Mouse (Mus musculus) embryonic facial prominence, embryonic 15.5 days (tissue): ENCODE results near the gene Peli2. TPM values are rescaled to one million over a fixed set of nuclear protein-coding genes. Genes with fewer than 3 reads are reported as not detected.

Experiments
- ATAC-seq: fragments of 200-750 bp; cut with Nextera tagmentation; 2 replicates; pipeline ENCODE4 v1.8.0; 2017; ENCODE audit warnings: low read depth, moderate TSS enrichment; ENCODE audit not compliant: insufficient number of reproducible peaks, low FRiP score, low TSS enrichment
- H3K27ac ChIP-seq: fragments of 300-500 bp; sonication (generic); replicated peaks from 2 replicates; pipeline ENCODE4 v1.5.1; 2015; ENCODE audit warnings: mild to moderate bottlenecking, inconsistent platforms
- H3K27me3 ChIP-seq: fragments of 300-500 bp; sonication (generic); 2 replicates; pipeline ENCODE4 v1.6.1; 2015; ENCODE audit warnings: inconsistent platforms
- H3K36me3 ChIP-seq: fragments of 300-500 bp; sonication (generic); 2 replicates; pipeline ENCODE4 v1.6.1; 2015; ENCODE audit warnings: mild to moderate bottlenecking, inconsistent platforms
- H3K4me1 ChIP-seq: fragments of 300-500 bp; sonication (generic); 2 replicates; pipeline ENCODE4 v1.6.1; 2015; ENCODE audit warnings: inconsistent platforms
- H3K4me2 ChIP-seq: fragments of 300-500 bp; sonication (generic); replicated peaks from 2 replicates; pipeline ENCODE4 v1.6.1; 2015; ENCODE audit warnings: mild to moderate bottlenecking, inconsistent platforms
- H3K4me3 ChIP-seq: fragments of 300-500 bp; sonication (generic); replicated peaks from 2 replicates; pipeline ENCODE4 v1.5.1; 2015; ENCODE audit warnings: mild to moderate bottlenecking, inconsistent platforms
- H3K9ac ChIP-seq: fragments of 300-500 bp; sonication (generic); 2 replicates; pipeline ENCODE4 v1.6.1; 2015; ENCODE audit warnings: inconsistent platforms
- H3K9me3 ChIP-seq: fragments of 300-500 bp; sonication (generic); replicated peaks from 2 replicates; pipeline ENCODE4 v1.6.1; 2016; ENCODE audit warnings: inconsistent platforms
- WGBS: fragments of 180-500 bp; shearing (Covaris S2); methylation state at CpG from one replicate; pipeline ENCODE4 v1.1.7; 2015; 5-methylcytosine and 5-hydroxymethylcytosine counted together
- polyA plus RNA-seq: library from polyadenylated mRNA; unstranded; fragments of >200 nt; fragmentation: Nextera tagmentation; extraction: Ambion mirVana; gene quantifications from 2 replicates; pipeline ENCODE4 v1.2.1, GENCODE M21; 2015

Gene Peli2
- polyA plus RNA-seq, 1 experiment from 2014 or later, result 7.1 TPM

- Histone ChIP-seq H3K27ac (no peak overlapping the region), H3K4me3 (no peak overlapping the region), H3K36me3 (no peaks in the 10 kb centered on the region), H3K9ac (no peak overlapping the region), H3K4me2 (no peak overlapping the region), H3K27me3 (no peaks in the 10 kb centered on the region; the same call in 1 of the 2 replicates), H3K9me3 (no peaks in the 10 kb centered on the region), H3K4me1 (peaks cover 12% of the 10 kb centered on the region)
- no peak for ATAC-seq
- WGBS, result 92% methylated on average over 3 of the region's 3 CpGs
Measured at GRCm38 (mm10) chr14:48191925-48192324, 71.3 kb downstream of the Peli2 start.

GRCm38 (mm10) chr14:48196804-48197203 is 76.2 kb downstream of the Peli2 start:
- peaks cover 2% of the 10 kb centered on the region; the same call in 1 of the 2 replicates for H3K27me3 ChIP-seq
- no peak overlapping the region for H3K4me2 ChIP-seq
- 11% methylated on average over 5 of the region's 5 CpGs for WGBS
- H3K9me3 ChIP-seq, result no peaks in the 10 kb centered on the region
- H3K4me1 ChIP-seq, result peaks cover 21% of the 10 kb centered on the region
- no peak overlapping the region for H3K4me3 ChIP-seq
- H3K36me3 ChIP-seq, result no peaks in the 10 kb centered on the region
- H3K9ac ChIP-seq, result no peak overlapping the region
- ATAC-seq, result 0 out of 2 replicates have a peak, but pooled peaks have one; percentile 37
- no peak overlapping the region for H3K27ac ChIP-seq

- Histone ChIP-seq H3K9me3 (no peaks in the 10 kb centered on the region), H3K36me3 (no peaks in the 10 kb centered on the region), H3K4me1 (peaks cover 22% of the 10 kb centered on the region), H3K4me2 (no peak overlapping the region), H3K9ac (no peak overlapping the region), H3K4me3 (no peak overlapping the region), H3K27me3 (0 out of 2 replicates have a peak, but pooled peaks cover 2% of the 10 kb centered on the region), H3K27ac (no peak overlapping the region)
- 67% methylated on average over 7 of the region's 7 CpGs for WGBS
- peak; percentile 26; the same call in 1 of the 2 replicates for ATAC-seq
Measured at GRCm38 (mm10) chr14:48197287-48197686, 76.7 kb downstream of the Peli2 start.

GRCm38 (mm10) chr14:48198190-48198954 is 77.7 kb downstream of the Peli2 start:
- ATAC-seq, result no peak
- Histone ChIP-seq H3K4me2 (no peak overlapping the region), H3K27me3 (0 out of 2 replicates have a peak, but pooled peaks cover 2% of the 10 kb centered on the region), H3K9me3 (no peaks in the 10 kb centered on the region), H3K9ac (no peak overlapping the region), H3K4me1 (peaks cover 24% of the 10 kb centered on the region), H3K4me3 (no peak overlapping the region), H3K36me3 (no peaks in the 10 kb centered on the region), H3K27ac (no peak overlapping the region)
- WGBS, result 59% methylated on average over 8 of the region's 8 CpGs

- Histone ChIP-seq H3K36me3 (no peaks in the 10 kb centered on the region), H3K27me3 (0 out of 2 replicates have a peak, but pooled peaks cover 2% of the 10 kb centered on the region), H3K27ac (no peak overlapping the region), H3K4me3 (no peak overlapping the region), H3K4me2 (no peak overlapping the region), H3K9me3 (no peaks in the 10 kb centered on the region), H3K4me1 (peaks cover 24% of the 10 kb centered on the region), H3K9ac (no peak overlapping the region)
- WGBS, result 57% methylated on average over 16 of the region's 16 CpGs
- ATAC-seq, result no peak
Measured at GRCm38 (mm10) chr14:48198957-48199356, 78.3 kb downstream of the Peli2 start.

- Histone ChIP-seq H3K4me3 (no peak overlapping the region), H3K36me3 (no peaks in the 10 kb centered on the region), H3K4me2 (no peak overlapping the region), H3K9ac (no peak overlapping the region), H3K27ac (no peak overlapping the region), H3K9me3 (no peaks in the 10 kb centered on the region), H3K4me1 (peaks cover 24% of the 10 kb centered on the region), H3K27me3 (0 out of 2 replicates have a peak, but pooled peaks cover 2% of the 10 kb centered on the region)
- ATAC-seq, result no peak
- WGBS, result 62% methylated on average over 4 of the region's 4 CpGs
Measured at GRCm38 (mm10) chr14:48199506-48199905, 78.9 kb downstream of the Peli2 start.

GRCm38 (mm10) chr14:48200291-48200690 is 79.7 kb downstream of the Peli2 start:
- Histone ChIP-seq H3K36me3 (no peaks in the 10 kb centered on the region), H3K4me2 (no peak overlapping the region), H3K27me3 (0 out of 2 replicates have a peak, but pooled peaks cover 2% of the 10 kb centered on the region), H3K4me3 (no peak overlapping the region), H3K9ac (no peak overlapping the region), H3K27ac (no peak overlapping the region), H3K4me1 (peaks cover 24% of the 10 kb centered on the region), H3K9me3 (no peaks in the 10 kb centered on the region)
- WGBS, result 83% methylated on average over 9 of the region's 9 CpGs
- no peak for ATAC-seq

GRCm38 (mm10) chr14:48200788-48201187 is 80.2 kb downstream of the Peli2 start:
- 86% methylated on average over 3 of the region's 3 CpGs for WGBS
- Histone ChIP-seq H3K27me3 (0 out of 2 replicates have a peak, but pooled peaks cover 2% of the 10 kb centered on the region), H3K27ac (no peak overlapping the region), H3K9me3 (no peaks in the 10 kb centered on the region), H3K4me3 (no peak overlapping the region), H3K36me3 (no peaks in the 10 kb centered on the region), H3K4me2 (no peak overlapping the region), H3K4me1 (peaks cover 26% of the 10 kb centered on the region), H3K9ac (no peak overlapping the region)
- ATAC-seq, result no peak

GRCm38 (mm10) chr14:48201403-48201802 is 80.8 kb downstream of the Peli2 start:
- H3K4me3 ChIP-seq, result no peak overlapping the region
- no peaks in the 10 kb centered on the region for H3K9me3 ChIP-seq
- no peak for ATAC-seq
- 78% methylated on average over 8 of the region's 8 CpGs for WGBS
- no peak overlapping the region for H3K4me2 ChIP-seq
- H3K27me3 ChIP-seq, result 0 out of 2 replicates have a peak, but pooled peaks cover 2% of the 10 kb centered on the region
- H3K36me3 ChIP-seq, result no peaks in the 10 kb centered on the region
- peaks cover 27% of the 10 kb centered on the region for H3K4me1 ChIP-seq
- H3K9ac ChIP-seq, result no peak overlapping the region
- no peak overlapping the region for H3K27ac ChIP-seq

- 47% methylated on average over 17 of the region's 17 CpGs for WGBS
- Histone ChIP-seq H3K27ac (no peak overlapping the region), H3K27me3 (0 out of 2 replicates have a peak, but pooled peaks cover 2% of the 10 kb centered on the region), H3K4me1 (peaks cover 29% of the 10 kb centered on the region; the same call in 1 of the 2 replicates), H3K9me3 (no peaks in the 10 kb centered on the region), H3K9ac (no peak overlapping the region), H3K4me2 (no peak overlapping the region), H3K36me3 (no peaks in the 10 kb centered on the region), H3K4me3 (no peak overlapping the region)
- ATAC-seq, result no peak
Measured at GRCm38 (mm10) chr14:48202096-48203036, 81.7 kb downstream of the Peli2 start.

GRCm38 (mm10) chr14:48205044-48205443 is 84.4 kb downstream of the Peli2 start:
- H3K36me3 ChIP-seq, result no peaks in the 10 kb centered on the region
- no peak overlapping the region for H3K4me3 ChIP-seq
- whole genome bisulfite sequencing, result 53% methylated on average over 10 of the region's 10 CpGs
- no peak for ATAC-seq
- H3K4me1 ChIP-seq, result peaks cover 18% of the 10 kb centered on the region; the same call in 1 of the 2 replicates
- no peaks in the 10 kb centered on the region for H3K9me3 ChIP-seq
- H3K9ac ChIP-seq, result no peak overlapping the region
- H3K27ac ChIP-seq, result no peak overlapping the region
- 0 out of 2 replicates have a peak, but pooled peaks cover 2% of the 10 kb centered on the region for H3K27me3 ChIP-seq
- H3K4me2 ChIP-seq, result no peak overlapping the region
